Mouse (Mus musculus): ENCODE measurements around the gene Psmd4.
"Not testable (repeated sequence)": the region's sequence is repeated elsewhere in the genome, so short reads cannot be mapped to it uniquely, and the experiment has no call there.

Psmd4 gene

DNA sequence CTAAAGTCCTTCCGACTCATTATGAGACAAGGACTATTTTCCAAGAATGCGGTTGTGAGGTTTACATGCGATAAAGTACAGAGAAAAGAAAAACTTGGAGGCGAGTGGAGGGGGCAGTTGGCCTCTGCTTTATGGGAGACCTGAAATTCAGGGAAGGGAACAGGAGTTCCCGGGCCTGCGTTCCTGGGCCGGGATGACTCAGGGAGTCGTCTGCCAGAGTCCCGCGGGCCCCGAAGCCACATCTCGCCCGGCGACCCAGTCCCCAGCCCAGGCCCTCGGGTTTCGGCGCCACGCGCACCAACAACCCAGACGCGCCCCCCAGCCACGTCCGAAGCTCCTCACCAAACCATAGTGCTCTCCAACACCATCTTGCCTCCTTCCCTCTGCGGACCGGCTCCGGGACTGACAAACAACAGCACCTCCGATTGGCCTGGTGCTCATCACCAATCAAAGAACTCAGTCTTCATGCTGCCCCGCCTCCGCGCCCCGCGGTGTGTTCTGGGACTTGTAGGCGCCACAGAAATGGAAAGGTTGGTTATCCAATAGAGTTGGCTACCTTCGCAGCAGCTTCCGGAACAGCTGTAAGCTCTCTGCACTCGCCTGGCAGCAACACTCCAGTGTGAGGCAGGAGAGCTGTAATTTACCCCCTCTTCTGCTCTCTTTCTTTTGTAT lies at the start of gene Psmd4:
TSS of gene Psmd4 (minus strand) at position 449 of the 672 bp plus-strand sequence.
- peak; percentile 98 for DNase-seq (ENCODE audit: low spot score)

- no peak for DNase-seq (ENCODE audit: low spot score)
These were observed 45.7 kb upstream of the Psmd4 start for GRCm38 (mm10) chr3:95088071-95088470.

DNA sequence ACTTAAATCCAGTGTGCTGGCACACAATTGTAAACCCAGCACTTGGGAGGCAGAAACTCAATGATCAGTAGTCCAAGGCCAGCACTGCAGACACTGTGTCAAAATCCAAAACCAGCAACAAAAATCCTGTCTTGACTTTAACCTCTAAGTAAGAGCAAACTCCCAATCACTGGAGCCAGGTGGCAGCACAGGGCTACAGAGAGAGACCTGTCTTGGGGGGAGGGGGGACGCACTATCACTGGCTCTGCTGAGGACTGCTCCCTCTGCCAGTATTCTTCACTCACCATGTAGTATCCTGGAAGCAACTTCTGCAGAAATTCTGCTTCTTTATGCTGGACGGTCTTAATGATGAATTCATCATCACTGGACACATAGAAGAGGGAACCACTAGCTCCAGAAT lies 29.2 kb upstream of the Psmd4 start:
- no peak for DNase-seq (ENCODE audit: low spot score)

DNA sequence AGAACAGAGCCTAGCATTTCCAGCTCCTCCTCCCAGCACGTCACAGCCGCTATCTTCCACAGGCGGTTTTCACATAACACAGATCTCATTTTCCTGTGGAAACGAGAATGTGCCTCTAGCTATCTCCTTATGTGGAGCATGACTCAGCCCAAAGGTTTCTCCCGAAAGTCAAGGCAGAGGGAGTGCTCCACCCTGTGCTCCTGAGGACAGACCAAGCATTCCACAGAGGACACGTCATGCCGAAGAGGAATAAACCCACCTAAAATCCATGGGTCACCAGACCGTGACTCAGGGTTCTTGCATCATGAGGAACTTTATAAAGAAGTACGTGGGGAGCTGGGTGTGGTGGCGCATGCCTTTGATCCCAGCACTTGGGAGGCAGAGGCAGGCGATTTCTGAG lies 24.2 kb upstream of the Psmd4 start:
- peak; percentile 58 for DNase-seq (ENCODE audit: low spot score)

DNA sequence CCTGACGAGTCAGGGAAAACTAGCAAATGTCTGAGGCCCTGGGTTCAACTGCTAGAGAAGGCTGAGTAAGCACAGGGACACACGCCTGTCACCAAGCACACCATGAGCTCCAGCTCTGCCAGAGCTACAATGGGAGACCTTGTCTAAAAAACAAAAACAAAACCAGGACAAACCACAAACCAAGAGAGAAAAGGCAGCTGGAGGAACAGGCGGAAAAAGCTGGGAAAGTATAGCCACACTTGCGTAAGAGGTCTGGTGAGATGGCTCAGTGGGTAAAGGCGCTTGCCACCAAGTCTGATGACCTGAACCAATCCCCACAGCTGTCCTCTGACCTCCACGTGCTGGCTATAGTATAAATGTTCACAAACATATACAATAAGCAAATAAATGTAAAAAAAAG lies 23.7 kb upstream of the Psmd4 start:
- DNase-seq (ENCODE audit: low spot score): no peak

GRCm38 (mm10) chr3:95065553-95065952 lies 23.1 kb upstream of the Psmd4 start:
- no peak for DNase-seq (ENCODE audit: low spot score)

- no peak for DNase-seq (ENCODE audit: low spot score)
These were observed 21.3 kb upstream of the Psmd4 start for GRCm38 (mm10) chr3:95063741-95064140.

DNA sequence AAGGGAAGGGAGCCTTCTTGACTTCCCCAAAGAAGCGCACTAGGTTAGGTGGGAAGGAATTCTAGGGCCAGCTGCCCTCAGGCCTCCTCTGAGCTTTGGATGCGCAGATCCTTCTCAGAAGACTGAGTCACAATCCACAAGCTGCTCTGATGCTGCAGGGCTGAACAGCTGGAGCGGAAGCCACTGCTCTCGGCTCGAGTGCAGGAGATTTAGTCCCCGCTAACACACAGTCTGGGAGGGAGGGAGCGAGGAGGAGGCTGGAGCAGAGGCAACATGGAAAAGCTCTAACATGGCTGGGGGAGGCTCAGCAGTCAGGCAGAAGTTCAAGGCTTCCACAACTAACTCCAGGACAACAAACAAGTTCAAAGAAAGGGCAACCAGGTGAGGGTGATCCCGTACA lies 15.7 kb upstream of the Psmd4 start:
- no peak for DNase-seq (ENCODE audit: low spot score)

GRCm38 (mm10) chr3:95056275-95056674 lies 13.9 kb upstream of the Psmd4 start:
- DNase-seq (ENCODE audit: low spot score): no peak

DNA sequence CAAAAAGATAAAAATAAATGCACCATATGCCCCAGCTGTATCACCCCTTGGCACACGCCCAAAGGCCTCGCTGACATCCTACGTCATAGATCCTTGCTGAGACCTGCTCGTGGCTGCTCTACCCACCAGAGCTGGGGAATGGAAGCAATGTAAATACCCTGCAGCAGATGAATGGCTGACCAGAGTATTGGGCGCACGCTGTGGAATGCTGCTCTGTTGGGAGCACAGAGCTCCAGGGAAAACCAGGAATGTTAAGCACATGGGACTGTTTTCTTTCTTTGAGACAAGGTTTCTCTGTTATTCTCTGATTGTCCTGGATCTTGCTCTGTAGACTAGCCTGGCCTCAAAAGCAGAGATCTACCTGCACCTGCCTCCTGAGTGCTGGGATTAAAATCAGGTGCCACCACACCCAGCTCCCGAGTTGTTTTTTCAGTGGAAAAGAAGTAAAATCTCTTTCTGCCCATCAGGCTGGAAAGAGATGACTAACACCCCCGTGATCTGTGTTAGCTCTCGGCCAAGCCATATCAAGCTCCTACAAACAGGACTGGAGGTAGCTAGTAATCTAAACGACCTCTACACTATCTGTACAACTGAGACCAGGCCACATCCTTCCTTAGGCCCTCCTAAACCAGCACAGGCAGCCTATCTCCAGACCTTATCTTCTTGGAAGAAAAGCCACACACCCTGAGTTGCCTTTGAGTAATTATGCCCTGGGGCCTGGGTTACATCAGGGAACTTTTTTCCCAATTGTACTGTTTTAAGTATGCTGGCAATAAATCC lies 12.3 kb upstream of the Psmd4 start:
- DNase-seq (ENCODE audit: low spot score): peak; percentile 59

GRCm38 (mm10) chr3:95053701-95054100 lies 11.3 kb upstream of the Psmd4 start:
- DNase-seq (ENCODE audit: low spot score): peak; percentile 24

DNA sequence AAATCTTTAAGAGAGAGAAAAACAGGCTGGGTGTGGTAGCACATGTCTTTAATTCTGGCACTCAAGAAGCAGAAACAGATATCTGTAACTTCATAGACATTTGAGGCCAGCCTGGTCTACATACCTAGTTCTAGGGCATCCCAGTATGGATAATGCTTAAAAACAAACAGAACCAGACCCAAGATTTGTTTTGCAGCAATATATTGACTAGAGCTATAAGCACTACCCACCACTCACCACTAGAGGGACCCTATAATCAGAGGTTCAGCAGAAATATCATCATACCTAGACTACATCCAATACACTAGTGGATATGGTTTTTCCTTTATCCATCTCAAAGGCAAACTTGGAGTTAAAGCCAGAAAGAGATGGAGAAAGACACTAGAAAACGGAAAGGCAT lies 10.5 kb upstream of the Psmd4 start:
- DNase-seq (ENCODE audit: low spot score): peak; percentile 37

GRCm38 (mm10) chr3:95047914-95048313 lies 5.5 kb upstream of the Psmd4 start:
- no peak for DNase-seq (ENCODE audit: low spot score)

- no peak for DNase-seq (ENCODE audit: low spot score)
These were observed 4.1 kb upstream of the Psmd4 start for GRCm38 (mm10) chr3:95046462-95047057.

- DNase-seq (ENCODE audit: low spot score): no peak
These were observed 837 bp upstream of the Psmd4 start for GRCm38 (mm10) chr3:95043251-95043650.

- DNase-seq (ENCODE audit: low spot score): no peak
These were observed 420 bp upstream of the Psmd4 start for GRCm38 (mm10) chr3:95042838-95043229.

DNA sequence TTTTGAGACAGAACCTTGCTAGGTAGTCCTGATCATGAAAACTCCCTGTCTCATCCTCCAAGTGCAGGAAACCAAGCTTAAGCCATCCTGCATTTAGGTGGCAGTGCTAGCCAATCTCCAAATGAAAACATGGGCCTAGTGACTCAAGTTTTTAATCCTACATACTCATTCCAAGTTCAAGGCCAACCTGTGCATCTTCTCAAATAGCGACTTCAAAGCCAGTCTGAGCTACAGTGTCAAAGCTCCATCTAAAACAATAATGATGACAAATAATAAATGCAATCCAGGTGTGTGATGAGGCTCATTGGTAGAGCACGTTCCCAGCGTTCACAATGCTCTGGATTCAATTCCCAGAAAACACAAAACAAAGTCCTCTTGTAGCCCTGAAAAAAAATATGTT lies 789 bp downstream of the Psmd4 start:
- DNase-seq (ENCODE audit: low spot score): no peak

DNA sequence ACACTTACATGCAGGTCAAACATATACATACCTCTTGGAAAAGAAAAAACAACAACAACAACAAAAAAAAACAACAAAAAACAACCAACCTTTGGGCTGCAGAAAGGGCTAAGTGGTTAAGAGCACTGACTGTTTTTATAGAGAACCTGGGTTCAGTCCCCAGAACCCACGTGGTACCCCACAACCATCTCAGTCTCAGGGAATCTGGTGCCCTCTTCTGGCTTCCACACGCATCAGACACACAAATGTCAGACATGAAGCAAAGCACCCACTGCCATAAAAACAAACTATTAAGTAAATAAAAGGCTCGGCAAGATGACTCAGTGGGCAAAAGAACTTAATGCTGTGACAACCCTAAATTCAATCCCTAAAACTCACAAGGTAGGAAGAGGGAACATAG lies 12.5 kb downstream of the Psmd4 start:
- DNase-seq (ENCODE audit: low spot score): no peak

- DNase-seq (ENCODE audit: low spot score): not testable (repeated sequence)
These were observed 13.1 kb downstream of the Psmd4 start for GRCm38 (mm10) chr3:95029291-95029827.

GRCm38 (mm10) chr3:95028603-95029002 lies 13.8 kb downstream of the Psmd4 start:
- no peak for DNase-seq (ENCODE audit: low spot score)

- no peak for DNase-seq (ENCODE audit: low spot score)
These were observed 14.7 kb downstream of the Psmd4 start for GRCm38 (mm10) chr3:95027701-95028100.

GRCm38 (mm10) chr3:95027057-95027645 lies 15.3 kb downstream of the Psmd4 start:
- DNase-seq (ENCODE audit: low spot score): no peak

DNA sequence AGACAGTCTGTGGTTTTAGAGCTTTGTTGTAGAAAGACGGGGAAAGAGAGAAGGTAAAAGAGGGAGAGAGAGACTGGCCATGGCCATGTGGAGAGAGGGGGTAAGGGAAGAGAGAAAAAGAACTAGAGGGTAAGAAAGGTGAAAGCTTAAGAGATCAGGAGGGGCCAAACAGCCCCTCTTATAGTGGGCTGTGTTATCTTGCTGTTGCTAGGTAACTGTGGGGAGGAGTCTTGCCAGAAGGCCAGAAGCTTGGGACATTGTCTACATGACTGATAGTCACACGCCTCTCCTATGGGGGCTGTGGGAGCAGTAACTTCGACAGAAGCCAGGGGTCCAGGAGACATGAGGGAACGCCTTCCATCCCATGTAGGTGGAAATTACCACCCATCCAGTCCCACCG lies 17.2 kb downstream of the Psmd4 start:
- no peak for DNase-seq (ENCODE audit: low spot score)

Data from urinary bladder, postnatal 14 days (tissue).